Comparison of ENCODE assay signal across 16 mouse cellular contexts in genomic region chr1:92914993-92915392, GRCm38 (mm10). TPM values are rescaled to one million over a fixed set of nuclear protein-coding genes. Genes with fewer than 3 reads are reported as not detected.
"Had no signal": no experiment of that assay in that cellular context is flagged by ENCODE, and none has a peak within 500 bp of the region (broad histone marks: within the 10 kb centered on the region; RNA-seq: fewer than 3 reads in every experiment).

No protein-coding gene starts in this region.

- H3K4me2 ChIP-seq: lung, embryonic 14.5 days; midbrain, embryonic 12.5 days; neural tube, embryonic 13.5 days; neural tube, embryonic 15.5 days had no signal

- H3K9ac ChIP-seq: lung, embryonic 14.5 days; midbrain, embryonic 12.5 days; neural tube, embryonic 13.5 days; neural tube, embryonic 15.5 days had no signal

- H3K27me3 ChIP-seq: midbrain, embryonic 12.5 days; neural tube, embryonic 13.5 days; neural tube, embryonic 15.5 days had no signal

- H3K9me3 ChIP-seq: midbrain, embryonic 10.5 days; midbrain, embryonic 12.5 days; neural tube, embryonic 13.5 days; neural tube, embryonic 15.5 days had no signal

- DNase-seq: lung, embryonic 14.5 days; lung, postnatal 10 days; midbrain, embryonic 14.5 days; retina, postnatal 1 day; right cerebral cortex, adult 18-20 months; right cerebral cortex, postnatal 25 days; right cerebral cortex, postnatal 4 days; spleen, adult 18-20 months; thymus, postnatal 36 days had no signal

- ATAC-seq: midbrain, embryonic 16.5 days had no signal

- H3K4me3 ChIP-seq: midbrain, embryonic 10.5 days; midbrain, embryonic 12.5 days; myocyte; neural tube, embryonic 13.5 days; neural tube, embryonic 15.5 days had no signal

- H3K27ac ChIP-seq: midbrain, embryonic 10.5 days; midbrain, embryonic 12.5 days; neural tube, embryonic 13.5 days; neural tube, embryonic 15.5 days had no signal

RNA-seq across cellular contexts. Expression of gene Ankmy1, which starts 12.3 kb away (rescaled TPM):
- polyA plus RNA-seq: small intestine, adult 2 months had no signal
